9 mouse cellular contexts compared by ENCODE assay signal in genomic region chr5:77115732-77116131, GRCm38 (mm10). TPM values are rescaled to one million over a fixed set of nuclear protein-coding genes. Genes with fewer than 3 reads are reported as not detected.
A peak's percentile ranks its signal among the peaks of the same experiment; 100 is the strongest.
DNase-seq lines count a peak whose midpoint lies in the region; ATAC-seq and TF ChIP-seq lines count a peak whose summit lies in the region.
"Had no signal": no experiment of that assay in that cellular context is flagged by ENCODE, and none has a peak within 500 bp of the region (broad histone marks: within the 10 kb centered on the region; RNA-seq: fewer than 3 reads in every experiment).

No protein-coding gene starts in this region.

- H3K27ac ChIP-seq in heart, embryonic 11.5 days (ENCODE audit: low read depth, low read length), result peak overlapping the region; percentile 94
- H3K27ac ChIP-seq in heart, embryonic 15.5 days, result peak overlapping the region; percentile 98
- H3K27ac ChIP-seq in neural tube, embryonic 15.5 days (replicated peaks), result peak overlapping the region; percentile 80
- no peak overlapping the region for H3K27ac ChIP-seq in midbrain, postnatal 0 days (ENCODE audit: low read depth, low read length)
- H3K27ac ChIP-seq: liver, embryonic 15.5 days had no signal

- no peaks in the 10 kb centered on the region for H3K9me3 ChIP-seq in heart, embryonic 11.5 days (replicated peaks; ENCODE audit: control insufficient read depth, low read length)
- H3K9me3 ChIP-seq in heart, embryonic 15.5 days (replicated peaks), result no peaks in the 10 kb centered on the region
- H3K9me3 ChIP-seq in neural tube, embryonic 15.5 days (replicated peaks), result no peaks in the 10 kb centered on the region
- no peaks in the 10 kb centered on the region for H3K9me3 ChIP-seq in midbrain, postnatal 0 days (ENCODE audit: low read length)
- H3K9me3 ChIP-seq: liver, embryonic 15.5 days had no signal

- H3K9ac ChIP-seq in heart, embryonic 11.5 days (ENCODE audit: low read depth, low read length), result 0 out of 2 replicates have a peak overlapping the region, but pooled peaks have one; percentile 34
- 0 out of 2 replicates have a peak overlapping the region, but pooled peaks have one; percentile 4 for H3K9ac ChIP-seq in heart, embryonic 15.5 days
- H3K9ac ChIP-seq in neural tube, embryonic 15.5 days (replicated peaks), result no peak overlapping the region
- no peak overlapping the region for H3K9ac ChIP-seq in midbrain, postnatal 0 days (replicated peaks; ENCODE audit: low read length, poor library complexity, severe bottlenecking)
- H3K9ac ChIP-seq: liver, embryonic 15.5 days had no signal

- DNase-seq in heart, postnatal 25 days (ENCODE audit: low spot score), result no peak
- peak; percentile 33 for DNase-seq in kidney, postnatal 10 days
- DNase-seq in kidney, adult 8-10 months, result no peak
- no peak for DNase-seq in midbrain, postnatal 0 days (ENCODE audit: low spot score)
- DNase-seq: thymus, postnatal 25 days had no signal

- no peaks in the 10 kb centered on the region for H3K27me3 ChIP-seq in heart, embryonic 11.5 days (ENCODE audit: control insufficient read depth, insufficient read depth, low read length)
- no peaks in the 10 kb centered on the region for H3K27me3 ChIP-seq in heart, embryonic 15.5 days
- H3K27me3 ChIP-seq in neural tube, embryonic 15.5 days (replicated peaks), result no peaks in the 10 kb centered on the region
- peaks cover 30% of the 10 kb centered on the region; the same call in 1 of the 2 replicates for H3K27me3 ChIP-seq in midbrain, postnatal 0 days (ENCODE audit: insufficient read depth, low read length)

- 78% methylated on average over 9 of the region's 9 CpGs for WGBS in heart, embryonic 11.5 days (ENCODE audit: insufficient replicate concordance)
- WGBS in heart, embryonic 15.5 days, result 64% methylated on average over 9 of the region's 9 CpGs
- WGBS in neural tube, embryonic 15.5 days, result 76% methylated on average over 9 of the region's 9 CpGs
- 84% methylated on average over 9 of the region's 9 CpGs for WGBS in midbrain, postnatal 0 days

- H3K4me3 ChIP-seq in heart, embryonic 11.5 days (ENCODE audit: low read depth, low read length), result no peak overlapping the region
- no peak overlapping the region for H3K4me3 ChIP-seq in heart, embryonic 15.5 days
- H3K4me3 ChIP-seq in neural tube, embryonic 15.5 days (replicated peaks), result no peak overlapping the region
- no peak overlapping the region for H3K4me3 ChIP-seq in midbrain, postnatal 0 days (ENCODE audit: low read depth, low read length)
- H3K4me3 ChIP-seq: liver, embryonic 15.5 days had no signal

- no peak for ATAC-seq in heart, embryonic 11.5 days (replicated peaks; ENCODE audit: insufficient number of reproducible peaks, low FRiP score, low TSS enrichment)
- no peak for ATAC-seq in heart, embryonic 15.5 days (replicated peaks; ENCODE audit: insufficient number of reproducible peaks, insufficient read depth, low FRiP score, low read depth)
- ATAC-seq in neural tube, embryonic 15.5 days (ENCODE audit: low FRiP score), result no peak
- ATAC-seq in midbrain, postnatal 0 days (ENCODE audit: low FRiP score), result no peak

- no peaks in the 10 kb centered on the region for H3K36me3 ChIP-seq in heart, embryonic 11.5 days (ENCODE audit: control insufficient read depth, insufficient read depth, low read length)
- no peaks in the 10 kb centered on the region for H3K36me3 ChIP-seq in heart, embryonic 15.5 days
- H3K36me3 ChIP-seq in neural tube, embryonic 15.5 days, result no peaks in the 10 kb centered on the region
- no peaks in the 10 kb centered on the region for H3K36me3 ChIP-seq in midbrain, postnatal 0 days (ENCODE audit: insufficient read depth, low read length)
- H3K36me3 ChIP-seq: liver, embryonic 15.5 days had no signal

- intact Hi-C loops in heart, postnatal 25 days (cut with DNase I), result no loop called here

- no peak overlapping the region; the same call in 1 of the 2 replicates for H3K4me2 ChIP-seq in heart, embryonic 11.5 days
- H3K4me2 ChIP-seq in heart, embryonic 15.5 days, result peak overlapping the region; percentile 61
- H3K4me2 ChIP-seq in neural tube, embryonic 15.5 days, result no peak overlapping the region
- H3K4me2 ChIP-seq in midbrain, postnatal 0 days (ENCODE audit: low read depth, low read length, poor library complexity, severe bottlenecking), result no peak overlapping the region
- H3K4me2 ChIP-seq: liver, embryonic 15.5 days had no signal

- no peak for TF ChIP-seq CTCF in midbrain, postnatal 0 days (IDR thresholded peaks at IDR 0.05)

- H3K4me1 ChIP-seq in heart, embryonic 11.5 days (ENCODE audit: control insufficient read depth, insufficient read depth, low read length), result peaks cover 21% of the 10 kb centered on the region
- peaks cover 23% of the 10 kb centered on the region for H3K4me1 ChIP-seq in heart, embryonic 15.5 days (replicated peaks)
- H3K4me1 ChIP-seq in neural tube, embryonic 15.5 days, result peaks cover 15% of the 10 kb centered on the region; the same call in 1 of the 2 replicates
- no peaks in the 10 kb centered on the region for H3K4me1 ChIP-seq in midbrain, postnatal 0 days (ENCODE audit: insufficient read depth, low read length)

RNA-seq across cellular contexts. Expression of gene Hopx, which starts 0.8 kb away (rescaled TPM):
- polyA plus RNA-seq in heart, embryonic 11.5 days (2014; fragmentation: Nextera tagmentation; extraction: Ambion mirVana), result 13.0 and 19.7 TPM in 2 replicates
- 100 to 1,000 TPM; 402 to 442 TPM for total RNA-seq in heart, postnatal 25 days (2021)
- polyA plus RNA-seq in heart, embryonic 15.5 days (2015; fragmentation: Nextera tagmentation; extraction: Ambion mirVana), result 16.0 and 23.6 TPM in 2 replicates
- 10.9 and 12.2 TPM in 2 replicates for polyA plus RNA-seq in neural tube, embryonic 15.5 days (2015; fragmentation: Nextera tagmentation; extraction: Ambion mirVana)
- total RNA-seq in midbrain, postnatal 0 days (2014; rRNA removed), result 9.1 and 20.8 TPM in 2 replicates
- 1.4 and 1.8 TPM in 2 replicates for polyA plus RNA-seq in midbrain, postnatal 0 days (2015; fragmentation: Nextera tagmentation; extraction: Ambion mirVana)

Comparison
In these comparisons a context has a peak if more than half of its experiments do, and no peak if none do; other contexts are left out.
1. H3K9ac ChIP-seq: peak in heart, embryonic 11.5 days (single experiment) and heart, embryonic 15.5 days (single experiment); none in neural tube, embryonic 15.5 days (single experiment) and midbrain, postnatal 0 days (single experiment).